Mouse (Mus musculus): ENCODE measurements around the gene Rpl23a. TPM values are rescaled to one million over a fixed set of nuclear protein-coding genes. Genes with fewer than 3 reads are reported as not detected.
A peak's percentile ranks its signal among the peaks of the same experiment; 100 is the strongest.

Rpl23a gene
- polyA plus RNA-seq, 1 experiment = 4,612 TPM

DNA sequence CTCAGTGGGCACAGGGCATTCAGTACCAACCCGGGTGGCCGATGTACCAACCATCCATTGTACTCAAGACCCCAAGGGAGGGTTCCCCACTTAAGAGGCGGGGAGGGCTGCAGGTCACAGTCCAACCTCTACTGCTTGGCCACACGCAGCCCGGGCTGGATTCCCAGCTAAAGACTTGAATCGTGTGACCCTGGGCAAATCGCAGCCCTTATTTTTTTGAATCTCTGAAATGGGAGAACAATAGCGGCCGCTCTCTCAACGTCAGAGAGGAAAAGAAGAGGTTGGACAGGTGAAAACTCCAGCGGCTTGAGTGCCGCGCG is 18.8 kb downstream of the Rpl23a start:
- TF ChIP-seq MYOD1 (IDR thresholded peaks at IDR 0.05; ENCODE audit: control insufficient read depth, insufficient read length, low read depth) (no peak), MAX (IDR thresholded peaks at IDR 0.05) (no peak), USF1 (IDR thresholded peaks at IDR 0.05; ENCODE audit: low read depth) (no peak), MYOG (IDR thresholded peaks at IDR 0.05; ENCODE audit: control insufficient read depth, extremely low read depth, insufficient read length) (no peak), FOSL1 (IDR thresholded peaks at IDR 0.05; ENCODE audit: insufficient read depth, low read length, poor library complexity, severe bottlenecking) (no peak), CTCF (IDR thresholded peaks at IDR 0.05; ENCODE audit: control insufficient read depth, insufficient read depth, insufficient read length) (no peak), CEBPB (IDR thresholded peaks at IDR 0.05; ENCODE audit: low read depth) (no peak)
- peaks cover 47% of the 10 kb centered on the region for H3K79me2 ChIP-seq (ENCODE audit: control insufficient read depth, insufficient read depth)
- peak overlapping the region; percentile 94 for H3K4me3 ChIP-seq (ENCODE audit: insufficient read depth, poor library complexity, severe bottlenecking)
- peaks cover 38% of the 10 kb centered on the region for H3K79me3 ChIP-seq (ENCODE audit: low read depth)
- peaks cover 37% of the 10 kb centered on the region for H3K36me3 ChIP-seq (ENCODE audit: control insufficient read depth, insufficient read depth)
- H3K27me3 ChIP-seq (ENCODE audit: control insufficient read depth, insufficient read depth, insufficient read length) = no peaks in the 10 kb centered on the region
- peak overlapping the region; percentile 94 for H3ac ChIP-seq (ENCODE audit: control insufficient read depth, insufficient read length, low read depth)

DNA sequence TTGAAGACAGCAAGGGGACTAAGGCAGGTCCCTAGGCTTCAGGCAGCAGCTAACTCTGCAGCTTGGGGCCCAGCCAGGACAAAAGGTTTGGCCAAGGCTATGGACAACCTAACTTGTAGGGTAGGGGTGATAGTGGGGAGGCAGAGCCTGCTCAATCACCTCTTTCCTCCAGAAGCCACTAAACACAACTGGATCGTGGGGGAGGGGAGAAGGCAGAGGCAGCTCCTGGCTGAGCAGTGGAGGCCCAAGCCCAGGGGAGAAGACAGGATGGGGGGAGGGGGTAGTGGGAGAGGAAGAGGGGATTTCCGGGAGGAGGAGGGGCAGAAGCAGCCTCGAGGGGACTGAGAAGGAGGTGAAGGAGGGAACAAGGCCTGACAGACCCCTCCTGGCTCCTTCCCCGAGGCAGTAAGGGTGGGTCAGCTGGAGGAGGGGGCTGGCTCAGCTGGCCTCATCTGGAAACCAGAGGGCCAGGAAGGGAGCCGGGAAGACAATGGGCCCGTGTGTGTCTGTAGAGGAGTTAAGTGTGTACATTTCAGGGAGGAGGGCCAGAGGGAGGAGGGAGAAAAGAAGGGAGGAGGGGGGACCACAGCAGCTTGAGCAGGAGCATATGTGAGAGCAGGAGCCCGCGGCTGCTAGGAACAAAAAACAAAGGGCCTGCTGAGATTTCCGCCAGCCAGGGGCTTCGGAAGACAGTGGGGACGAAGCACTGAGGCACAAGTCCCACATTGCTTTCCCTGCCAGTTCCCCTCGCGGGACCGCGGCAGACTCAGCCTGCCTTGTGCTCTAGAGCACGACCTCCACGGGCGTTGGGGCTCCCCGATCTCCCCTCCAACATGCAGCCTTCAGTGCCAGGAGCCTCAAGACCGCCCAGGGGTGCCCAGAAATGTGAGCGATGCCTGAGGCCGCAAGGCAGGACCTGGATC is 19.4 kb downstream of the Rpl23a start:
- Histone ChIP-seq H3ac (ENCODE audit: control insufficient read depth, insufficient read length, low read depth) (peak overlapping the region; percentile 94), H3K4me3 (ENCODE audit: insufficient read depth, poor library complexity, severe bottlenecking) (peak overlapping the region; percentile 94), H3K79me3 (ENCODE audit: low read depth) (peaks cover 38% of the 10 kb centered on the region), H3K79me2 (ENCODE audit: control insufficient read depth, insufficient read depth) (peaks cover 48% of the 10 kb centered on the region), H3K27me3 (ENCODE audit: control insufficient read depth, insufficient read depth, insufficient read length) (no peaks in the 10 kb centered on the region), H3K36me3 (ENCODE audit: control insufficient read depth, insufficient read depth) (peaks cover 42% of the 10 kb centered on the region)
- TF ChIP-seq USF1 (IDR thresholded peaks at IDR 0.05; ENCODE audit: low read depth) (no peak), MYOD1 (IDR thresholded peaks at IDR 0.05; ENCODE audit: control insufficient read depth, insufficient read length, low read depth) (no peak), FOSL1 (IDR thresholded peaks at IDR 0.05; ENCODE audit: insufficient read depth, low read length, poor library complexity, severe bottlenecking) (no peak), CTCF (IDR thresholded peaks at IDR 0.05; ENCODE audit: control insufficient read depth, insufficient read depth, insufficient read length) (no peak)

DNA sequence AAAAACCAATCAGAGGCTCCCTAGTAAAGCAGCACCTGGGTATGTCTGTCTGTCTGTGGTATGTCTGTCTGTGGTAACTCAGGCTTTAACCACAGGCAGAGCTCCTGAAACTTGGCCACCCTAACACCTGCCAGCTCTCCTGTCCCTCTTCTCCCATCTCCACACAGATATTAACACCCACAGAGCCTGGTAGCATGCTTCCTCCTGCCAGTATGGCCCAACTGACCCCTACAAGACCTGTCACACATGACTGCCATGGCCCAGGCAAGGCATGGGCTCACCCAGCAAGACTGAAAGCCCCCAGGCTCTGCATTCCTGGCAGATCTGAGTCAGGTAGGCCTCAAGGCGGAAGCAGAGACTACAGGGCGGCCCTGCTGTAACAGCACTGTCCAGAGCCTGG is 20.3 kb downstream of the Rpl23a start:
- Histone ChIP-seq H3K79me3 (ENCODE audit: low read depth) (peaks cover 44% of the 10 kb centered on the region), H3K36me3 (ENCODE audit: control insufficient read depth, insufficient read depth) (peaks cover 51% of the 10 kb centered on the region), H3K4me3 (ENCODE audit: insufficient read depth, poor library complexity, severe bottlenecking) (peak overlapping the region; percentile 94), H3ac (ENCODE audit: control insufficient read depth, insufficient read length, low read depth) (peak overlapping the region; percentile 9), H3K27me3 (ENCODE audit: control insufficient read depth, insufficient read depth, insufficient read length) (no peaks in the 10 kb centered on the region), H3K79me2 (ENCODE audit: control insufficient read depth, insufficient read depth) (peaks cover 57% of the 10 kb centered on the region)
- TF ChIP-seq MYOD1 (IDR thresholded peaks at IDR 0.05; ENCODE audit: control insufficient read depth, insufficient read length, low read depth) (peak; percentile 55), USF1 (IDR thresholded peaks at IDR 0.05; ENCODE audit: low read depth) (no peak)

DNA sequence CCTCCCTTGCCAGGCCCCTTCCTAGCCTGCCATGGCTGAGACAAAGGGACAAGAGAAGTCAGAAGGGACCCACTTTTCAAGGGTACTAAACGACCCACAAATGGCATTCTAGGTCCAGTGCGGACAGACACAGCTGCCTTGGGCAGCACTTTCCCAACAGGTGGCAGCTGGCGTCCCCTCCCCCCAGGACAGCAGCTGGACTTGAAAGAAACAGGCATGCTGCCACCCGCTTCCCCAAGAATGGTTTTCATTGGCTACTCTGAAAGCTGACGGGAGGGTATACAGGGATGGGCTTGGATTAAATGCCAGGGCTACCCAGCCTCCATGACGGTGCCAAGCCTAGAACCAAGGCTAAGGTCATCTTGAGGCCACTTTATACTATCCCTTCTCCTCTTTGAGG is 20.9 kb downstream of the Rpl23a start:
- Histone ChIP-seq H3K36me3 (ENCODE audit: control insufficient read depth, insufficient read depth) (peaks cover 56% of the 10 kb centered on the region), H3K27me3 (ENCODE audit: control insufficient read depth, insufficient read depth, insufficient read length) (no peaks in the 10 kb centered on the region), H3K79me3 (ENCODE audit: low read depth) (peaks cover 47% of the 10 kb centered on the region), H3ac (ENCODE audit: control insufficient read depth, insufficient read length, low read depth) (no peak overlapping the region), H3K79me2 (ENCODE audit: control insufficient read depth, insufficient read depth) (peaks cover 62% of the 10 kb centered on the region), H3K4me3 (ENCODE audit: insufficient read depth, poor library complexity, severe bottlenecking) (no peak overlapping the region)
- TF ChIP-seq MYOG (IDR thresholded peaks at IDR 0.05; ENCODE audit: control insufficient read depth, extremely low read depth, insufficient read length) = peak; percentile 80
- peak; percentile 95 for TF ChIP-seq MYOD1 (IDR thresholded peaks at IDR 0.05; ENCODE audit: control insufficient read depth, insufficient read length, low read depth)
- TF ChIP-seq CEBPB (IDR thresholded peaks at IDR 0.05; ENCODE audit: low read depth) = no peak
- no peak for TF ChIP-seq MAX (IDR thresholded peaks at IDR 0.05)
- TF ChIP-seq FOSL1 (IDR thresholded peaks at IDR 0.05; ENCODE audit: insufficient read depth, low read length, poor library complexity, severe bottlenecking) = no peak
- no peak for TF ChIP-seq CTCF (IDR thresholded peaks at IDR 0.05; ENCODE audit: control insufficient read depth, insufficient read depth, insufficient read length)
- no peak for TF ChIP-seq USF1 (IDR thresholded peaks at IDR 0.05; ENCODE audit: low read depth)

DNA sequence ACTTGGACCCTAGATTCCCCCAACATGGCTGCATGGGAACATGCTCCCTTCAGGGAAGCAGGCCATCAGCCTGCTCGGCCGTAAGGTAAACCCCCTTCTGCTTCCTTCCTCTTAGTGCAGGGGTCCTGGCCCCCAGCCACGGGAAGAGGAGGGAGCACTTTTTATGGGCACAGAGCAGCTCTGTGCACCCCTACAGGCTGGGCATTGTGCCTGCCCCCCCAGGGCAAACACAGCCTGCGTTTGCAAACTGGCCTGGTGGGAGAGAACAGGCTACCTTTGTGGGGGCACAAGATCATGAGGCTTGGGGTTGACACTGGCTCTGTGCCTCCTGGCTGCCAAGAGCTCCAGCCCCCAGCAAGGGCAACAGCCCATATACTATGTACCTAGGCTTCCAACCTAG is 21.4 kb downstream of the Rpl23a start:
- Histone ChIP-seq H3K4me3 (ENCODE audit: insufficient read depth, poor library complexity, severe bottlenecking) (no peak overlapping the region), H3ac (ENCODE audit: control insufficient read depth, insufficient read length, low read depth) (no peak overlapping the region), H3K79me2 (ENCODE audit: control insufficient read depth, insufficient read depth) (peaks cover 66% of the 10 kb centered on the region), H3K36me3 (ENCODE audit: control insufficient read depth, insufficient read depth) (peaks cover 62% of the 10 kb centered on the region), H3K27me3 (ENCODE audit: control insufficient read depth, insufficient read depth, insufficient read length) (no peaks in the 10 kb centered on the region), H3K79me3 (ENCODE audit: low read depth) (peaks cover 49% of the 10 kb centered on the region)
- TF ChIP-seq CTCF (IDR thresholded peaks at IDR 0.05; ENCODE audit: control insufficient read depth, insufficient read depth, insufficient read length) (no peak), MAX (IDR thresholded peaks at IDR 0.05) (no peak), USF1 (IDR thresholded peaks at IDR 0.05; ENCODE audit: low read depth) (no peak), CEBPB (IDR thresholded peaks at IDR 0.05; ENCODE audit: low read depth) (no peak), MYOD1 (IDR thresholded peaks at IDR 0.05; ENCODE audit: control insufficient read depth, insufficient read length, low read depth) (no peak), MYOG (IDR thresholded peaks at IDR 0.05; ENCODE audit: control insufficient read depth, extremely low read depth, insufficient read length) (no peak), FOSL1 (IDR thresholded peaks at IDR 0.05; ENCODE audit: insufficient read depth, low read length, poor library complexity, severe bottlenecking) (no peak)

DNA sequence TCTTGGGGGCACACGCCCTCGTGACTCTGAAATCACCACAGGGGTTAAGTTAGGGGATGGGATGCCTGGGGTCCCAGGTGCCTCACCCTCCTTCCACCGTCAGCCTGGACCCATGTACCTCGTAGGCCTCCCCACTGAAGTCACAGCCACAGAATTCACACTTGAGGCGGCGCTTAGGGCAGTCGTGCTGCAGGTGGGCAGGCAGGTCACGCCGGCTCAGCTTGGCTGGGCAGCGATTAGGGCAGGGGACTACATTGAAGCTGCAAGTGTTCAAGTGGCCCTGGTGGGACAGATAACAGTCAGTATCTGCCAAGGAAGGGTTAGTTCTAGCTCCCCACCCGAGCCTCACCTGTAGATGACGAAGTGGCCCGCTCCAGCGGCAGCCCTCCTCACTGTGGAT is 22.2 kb downstream of the Rpl23a start:
- H3K79me2 ChIP-seq (ENCODE audit: control insufficient read depth, insufficient read depth) = peaks cover 69% of the 10 kb centered on the region
- H3ac ChIP-seq (ENCODE audit: control insufficient read depth, insufficient read length, low read depth) = no peak overlapping the region
- H3K36me3 ChIP-seq (ENCODE audit: control insufficient read depth, insufficient read depth) = peaks cover 70% of the 10 kb centered on the region
- H3K79me3 ChIP-seq (ENCODE audit: low read depth) = peaks cover 49% of the 10 kb centered on the region
- H3K27me3 ChIP-seq (ENCODE audit: control insufficient read depth, insufficient read depth, insufficient read length) = no peaks in the 10 kb centered on the region
- TF ChIP-seq CEBPB (IDR thresholded peaks at IDR 0.05; ENCODE audit: low read depth) (no peak), USF1 (IDR thresholded peaks at IDR 0.05; ENCODE audit: low read depth) (no peak), MAX (IDR thresholded peaks at IDR 0.05) (no peak), CTCF (IDR thresholded peaks at IDR 0.05; ENCODE audit: control insufficient read depth, insufficient read depth, insufficient read length) (no peak), MYOD1 (IDR thresholded peaks at IDR 0.05; ENCODE audit: control insufficient read depth, insufficient read length, low read depth) (no peak), FOSL1 (IDR thresholded peaks at IDR 0.05; ENCODE audit: insufficient read depth, low read length, poor library complexity, severe bottlenecking) (no peak), MYOG (IDR thresholded peaks at IDR 0.05; ENCODE audit: control insufficient read depth, extremely low read depth, insufficient read length) (no peak)
- H3K4me3 ChIP-seq (ENCODE audit: insufficient read depth, poor library complexity, severe bottlenecking) = no peak overlapping the region
